Mouse (Mus musculus) forebrain, embryonic 16.5 days (tissue): ENCODE results near the gene Nr3c2. TPM values are rescaled to one million over a fixed set of nuclear protein-coding genes. Genes with fewer than 3 reads are reported as not detected.

Experiments
- ATAC-seq: fragments of 200-750 bp; cut with Nextera tagmentation; 2 replicates; pipeline ENCODE4 v1.8.0; 2017; ENCODE audit warnings: mild to moderate bottlenecking, moderate library complexity
- H3K27ac ChIP-seq: fragments of 300-500 bp; sonication (generic); 2 replicates; pipeline ENCODE4 v1.5.1; 2014; ENCODE audit warnings: low read length, control low read depth
- H3K27me3 ChIP-seq: fragments of 300-500 bp; sonication (generic); replicated peaks from 2 replicates; pipeline ENCODE4 v1.6.1; 2014; ENCODE audit warnings: low read length; ENCODE audit not compliant: control insufficient read depth, insufficient read depth
- H3K36me3 ChIP-seq: fragments of 300-500 bp; sonication (generic); 2 replicates; pipeline ENCODE4 v1.6.1; 2014; ENCODE audit not compliant: control insufficient read depth, insufficient read depth
- H3K4me1 ChIP-seq: fragments of 300-500 bp; sonication (generic); replicated peaks from 2 replicates; pipeline ENCODE4 v1.6.1; 2014; ENCODE audit warnings: low read length; ENCODE audit not compliant: control insufficient read depth, insufficient read depth
- H3K4me2 ChIP-seq: fragments of 300-500 bp; sonication (generic); 2 replicates; pipeline ENCODE4 v1.6.1; 2014; ENCODE audit warnings: mild to moderate bottlenecking, low read length, control low read depth
- H3K4me3 ChIP-seq: fragments of 300-500 bp; sonication (generic); replicated peaks from 2 replicates; pipeline ENCODE4 v1.5.1; 2014; ENCODE audit warnings: mild to moderate bottlenecking, low read length, control low read depth
- H3K9ac ChIP-seq: fragments of 300-500 bp; sonication (generic); replicated peaks from 2 replicates; pipeline ENCODE4 v1.6.1; 2014; ENCODE audit warnings: low read depth, low read length, control low read depth
- H3K9me3 ChIP-seq: fragments of 300-500 bp; sonication (generic); 2 replicates; pipeline ENCODE4 v1.6.1; 2016; ENCODE audit warnings: low read length; ENCODE audit not compliant: control insufficient read depth
- WGBS: fragments of 180-500 bp; shearing (Covaris S2); extraction: QIAGEN DNeasy Blood & Tissue Kit; methylation state at CpG from one replicate; pipeline ENCODE4 v1.1.7; 2014; 5-methylcytosine and 5-hydroxymethylcytosine counted together
- polyA plus RNA-seq: library from polyadenylated mRNA; unstranded; fragments of >200 nt; fragmentation: Nextera tagmentation; extraction: Ambion mirVana; gene quantifications from 2 replicates; pipeline ENCODE4 v1.2.1, GENCODE M21; 2015

The Nr3c2 gene
- polyA plus RNA-seq, 1 experiment from 2014 or later: 5.3 TPM

DNA sequence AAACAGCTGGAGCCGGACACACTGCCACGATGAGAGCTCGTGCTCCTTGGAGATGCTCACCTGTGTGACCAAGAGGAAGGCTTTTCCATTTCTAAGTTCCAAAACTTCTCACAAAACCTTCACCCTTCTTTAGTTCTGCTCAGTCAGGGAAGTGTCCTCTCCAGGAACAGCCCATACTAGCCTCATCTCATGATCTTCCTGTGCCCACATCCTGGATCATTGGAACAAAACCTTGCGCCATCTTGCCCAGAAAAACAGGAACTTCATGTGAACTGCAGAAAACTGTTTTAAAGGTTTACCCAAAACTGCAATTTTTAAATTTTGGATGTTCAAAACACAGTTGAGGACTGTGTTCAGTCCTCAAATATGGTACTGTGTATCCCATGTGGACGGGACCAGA, 142.0 kb downstream of the Nr3c2 start:
- H3K27ac ChIP-seq: no peak overlapping the region
- no peaks in the 10 kb centered on the region for H3K36me3 ChIP-seq
- no peaks in the 10 kb centered on the region for H3K27me3 ChIP-seq
- H3K4me1 ChIP-seq: no peaks in the 10 kb centered on the region
- no peaks in the 10 kb centered on the region for H3K9me3 ChIP-seq
- H3K4me2 ChIP-seq: no peak overlapping the region
- no peak for ATAC-seq
- WGBS: 92% methylated on average over 5 of the region's 5 CpGs
- no peak overlapping the region for H3K9ac ChIP-seq
- no peak overlapping the region for H3K4me3 ChIP-seq

DNA sequence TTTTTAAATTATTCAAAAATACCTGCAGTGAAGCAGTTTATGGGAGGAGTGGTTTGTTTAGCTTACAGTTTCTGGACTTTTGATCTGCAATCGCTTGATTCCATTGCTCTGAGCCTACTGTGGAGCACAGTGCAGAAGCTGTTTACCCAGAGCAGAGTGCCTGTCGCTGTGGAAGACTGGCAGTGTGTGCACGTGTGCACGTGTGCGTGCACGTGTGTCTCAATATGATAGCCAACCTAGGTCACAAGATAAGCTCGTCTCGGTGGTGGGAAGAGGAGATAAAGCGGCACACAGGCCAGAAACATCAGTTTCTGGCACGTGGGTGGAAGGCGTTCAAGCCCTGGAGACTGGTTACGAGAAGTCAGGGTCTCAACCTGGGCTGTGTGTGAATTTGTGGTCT, 145.6 kb downstream of the Nr3c2 start:
- no peaks in the 10 kb centered on the region for H3K36me3 ChIP-seq
- H3K4me3 ChIP-seq: no peak overlapping the region
- ATAC-seq: no peak
- WGBS: 93% methylated on average over 12 of the region's 12 CpGs
- H3K27ac ChIP-seq: no peak overlapping the region
- no peaks in the 10 kb centered on the region for H3K9me3 ChIP-seq
- H3K4me1 ChIP-seq: no peaks in the 10 kb centered on the region
- H3K9ac ChIP-seq: no peak overlapping the region
- H3K4me2 ChIP-seq: no peak overlapping the region
- no peaks in the 10 kb centered on the region for H3K27me3 ChIP-seq

DNA sequence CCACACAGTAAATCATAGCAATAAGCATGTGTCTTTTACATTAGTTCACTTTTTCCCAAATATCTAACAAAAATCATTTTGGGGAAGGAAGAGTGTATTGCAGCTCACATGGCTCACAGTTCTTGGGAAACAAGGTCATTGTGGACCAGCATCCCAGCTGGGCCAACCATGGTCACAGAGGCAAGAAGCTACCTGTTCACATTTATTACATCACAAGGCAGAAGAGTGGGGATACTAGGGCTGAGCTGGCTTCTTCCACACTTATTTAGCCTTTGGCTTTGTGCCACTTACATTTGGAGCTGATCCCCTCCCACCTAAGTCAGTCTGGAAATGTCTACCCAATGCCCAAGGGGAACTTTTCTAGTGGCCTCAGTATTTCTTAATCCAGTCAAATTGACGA, 146.5 kb downstream of the Nr3c2 start:
- Histone ChIP-seq H3K27ac (no peak overlapping the region), H3K4me3 (no peak overlapping the region), H3K36me3 (no peaks in the 10 kb centered on the region), H3K4me1 (no peaks in the 10 kb centered on the region), H3K27me3 (no peaks in the 10 kb centered on the region), H3K4me2 (no peak overlapping the region), H3K9me3 (no peaks in the 10 kb centered on the region), H3K9ac (no peak overlapping the region)
- WGBS: 88% methylated on average over 1 of the region's 1 CpGs
- ATAC-seq: no peak

DNA sequence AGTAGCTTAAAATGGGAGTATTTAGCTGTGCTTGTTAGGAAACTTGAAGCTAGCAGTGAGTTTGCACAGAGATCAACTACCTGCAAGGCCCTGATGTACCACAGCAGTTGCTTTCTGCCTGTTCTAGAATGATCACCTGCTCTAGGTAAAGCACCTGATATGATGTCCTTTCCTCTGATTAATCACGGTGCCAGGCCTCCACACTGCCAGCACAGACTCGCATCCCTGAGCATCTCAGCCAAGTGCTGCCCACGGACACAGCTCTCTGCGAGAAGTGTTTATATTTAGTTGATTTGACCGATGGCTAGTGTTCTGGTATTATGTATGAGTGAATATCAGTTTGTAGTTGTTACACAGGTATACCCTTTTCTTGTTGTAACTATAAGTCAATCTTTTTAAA, 147.0 kb downstream of the Nr3c2 start:
- Histone ChIP-seq H3K9ac (no peak overlapping the region), H3K27me3 (no peaks in the 10 kb centered on the region), H3K36me3 (no peaks in the 10 kb centered on the region), H3K9me3 (no peaks in the 10 kb centered on the region), H3K27ac (no peak overlapping the region), H3K4me3 (no peak overlapping the region), H3K4me2 (no peak overlapping the region), H3K4me1 (0 out of 2 replicates have a peak, but pooled peaks cover 1% of the 10 kb centered on the region)
- WGBS: 91% methylated on average over 5 of the region's 5 CpGs
- no peak for ATAC-seq

DNA sequence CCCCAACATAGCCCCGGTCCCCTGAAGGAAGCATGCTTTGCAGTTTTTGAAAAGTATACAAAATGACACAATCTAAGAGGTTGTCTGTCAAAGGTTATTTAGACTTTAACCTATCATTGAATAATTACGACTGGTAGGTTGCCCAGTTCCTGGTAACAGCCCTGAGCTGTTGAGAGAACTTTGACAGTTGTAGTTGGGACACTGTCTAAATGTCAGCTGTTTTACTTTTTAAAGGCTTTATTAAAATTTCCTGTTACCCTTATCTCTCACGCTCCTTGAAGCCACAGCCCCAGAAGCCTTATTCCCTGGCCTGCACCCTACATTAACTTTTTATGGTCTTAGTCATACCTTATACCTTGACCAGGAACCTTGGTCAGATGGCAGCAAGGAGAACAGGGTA, 147.5 kb downstream of the Nr3c2 start:
- no peak overlapping the region for H3K27ac ChIP-seq
- peaks cover 5% of the 10 kb centered on the region; the same call in 1 of the 2 replicates for H3K4me1 ChIP-seq
- H3K4me2 ChIP-seq: no peak overlapping the region
- no peaks in the 10 kb centered on the region for H3K36me3 ChIP-seq
- no peak for ATAC-seq
- no peak overlapping the region for H3K9ac ChIP-seq
- H3K4me3 ChIP-seq: no peak overlapping the region
- WGBS: 80% methylated on average over 3 of the region's 3 CpGs
- H3K9me3 ChIP-seq: no peaks in the 10 kb centered on the region
- H3K27me3 ChIP-seq: no peaks in the 10 kb centered on the region

DNA sequence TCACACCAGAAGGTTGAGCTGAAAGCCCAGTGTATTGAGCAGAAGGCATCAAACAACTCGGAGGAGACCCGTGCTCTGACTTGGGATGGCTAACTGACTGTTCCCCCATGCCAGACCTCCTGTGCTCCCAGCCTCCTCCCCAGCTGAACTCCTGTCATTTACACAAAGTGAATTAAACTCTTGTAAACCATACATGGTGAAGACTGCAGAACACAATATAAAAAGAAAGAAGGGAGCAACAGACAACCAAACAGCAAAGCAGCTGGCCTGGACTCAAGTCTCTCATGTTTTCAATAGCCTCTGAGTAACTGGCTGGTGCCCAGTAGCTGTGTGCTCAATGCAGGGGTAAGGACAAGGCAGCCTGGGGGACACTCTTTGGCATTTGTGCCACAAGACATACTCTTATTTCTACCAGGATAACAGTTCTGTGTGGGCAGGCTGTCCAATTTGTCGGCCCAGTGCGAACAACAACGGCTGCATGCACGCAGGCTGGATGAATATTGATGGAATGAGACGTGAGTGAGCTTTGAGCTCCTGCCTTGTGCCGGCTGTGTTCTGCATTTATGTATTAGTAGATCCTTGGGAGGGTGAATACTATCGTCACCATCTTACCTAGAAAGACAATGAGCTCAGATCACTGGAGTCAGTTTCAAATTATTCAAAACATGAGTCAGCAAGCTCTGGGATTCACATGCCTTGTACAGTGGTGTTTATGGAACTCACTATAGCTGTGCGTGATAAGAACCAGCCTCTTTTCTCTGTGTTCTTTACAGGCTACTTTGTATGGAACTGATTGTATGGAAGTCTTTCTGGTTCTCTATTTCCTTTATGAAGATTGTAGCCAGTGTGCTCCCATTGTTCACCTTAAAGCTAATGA, 152.4 kb downstream of the Nr3c2 start:
- no peak overlapping the region for H3K9ac ChIP-seq
- no peaks in the 10 kb centered on the region for H3K36me3 ChIP-seq
- H3K4me1 ChIP-seq: peaks cover 8% of the 10 kb centered on the region; the same call in 1 of the 2 replicates
- no peaks in the 10 kb centered on the region for H3K27me3 ChIP-seq
- 34% methylated on average over 10 of the region's 10 CpGs for WGBS
- no peaks in the 10 kb centered on the region for H3K9me3 ChIP-seq
- 0 out of 2 replicates have a peak overlapping the region, but pooled peaks have one; percentile 18 for H3K4me2 ChIP-seq
- H3K27ac ChIP-seq: no peak overlapping the region
- peak; percentile 84 for ATAC-seq
- H3K4me3 ChIP-seq: no peak overlapping the region

DNA sequence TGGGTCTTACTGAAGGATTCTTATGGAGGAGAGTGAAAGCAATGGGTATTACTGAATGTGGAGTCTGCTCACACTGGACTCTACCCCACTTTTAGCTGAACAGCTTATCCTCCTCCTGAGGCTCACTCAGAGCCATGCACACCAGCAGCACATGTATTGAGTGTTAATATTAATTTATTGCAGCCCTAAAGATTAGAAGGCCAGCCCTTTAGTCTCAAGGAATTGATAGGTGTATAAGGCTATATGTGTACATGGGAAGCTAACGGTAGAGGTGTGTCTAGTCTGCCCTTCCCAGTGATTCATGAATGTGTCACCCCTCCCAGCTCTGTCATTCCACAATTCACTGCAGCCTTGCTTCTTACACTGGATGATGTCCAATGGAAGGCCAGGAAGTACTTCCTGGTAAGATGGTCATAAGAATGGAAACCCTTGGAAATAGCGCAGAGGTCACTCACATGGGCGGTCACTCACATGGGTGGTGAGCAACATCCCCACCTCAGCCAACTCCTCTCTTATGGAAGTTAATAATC, 156.3 kb downstream of the Nr3c2 start:
- 94% methylated on average over 3 of the region's 3 CpGs for WGBS
- Histone ChIP-seq H3K4me3 (no peak overlapping the region), H3K4me2 (no peak overlapping the region), H3K27ac (no peak overlapping the region), H3K4me1 (peaks cover 8% of the 10 kb centered on the region; the same call in 1 of the 2 replicates), H3K9me3 (no peaks in the 10 kb centered on the region), H3K36me3 (no peaks in the 10 kb centered on the region), H3K27me3 (no peaks in the 10 kb centered on the region), H3K9ac (no peak overlapping the region)
- ATAC-seq: no peak

DNA sequence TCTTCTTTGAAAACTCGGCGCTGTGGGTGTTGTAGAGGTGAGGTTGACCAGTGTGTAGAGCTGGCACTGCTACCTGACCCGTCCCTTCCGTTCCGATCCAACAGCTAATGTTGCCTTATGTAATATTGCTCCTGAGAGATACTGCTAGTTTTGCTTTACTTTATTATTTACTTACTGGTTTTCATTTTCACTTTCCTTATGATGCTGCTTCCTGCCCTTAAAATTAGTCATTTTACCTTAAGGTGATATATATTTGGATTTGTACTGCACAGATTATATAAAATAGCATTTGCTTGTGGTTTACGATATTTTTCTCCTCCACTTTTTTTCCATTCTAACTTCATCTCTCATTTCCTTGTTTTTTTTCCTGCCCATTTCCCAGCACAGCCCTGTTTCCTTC, 157.6 kb downstream of the Nr3c2 start:
- no peak overlapping the region for H3K9ac ChIP-seq
- WGBS: 92% methylated on average over 6 of the region's 6 CpGs

DNA sequence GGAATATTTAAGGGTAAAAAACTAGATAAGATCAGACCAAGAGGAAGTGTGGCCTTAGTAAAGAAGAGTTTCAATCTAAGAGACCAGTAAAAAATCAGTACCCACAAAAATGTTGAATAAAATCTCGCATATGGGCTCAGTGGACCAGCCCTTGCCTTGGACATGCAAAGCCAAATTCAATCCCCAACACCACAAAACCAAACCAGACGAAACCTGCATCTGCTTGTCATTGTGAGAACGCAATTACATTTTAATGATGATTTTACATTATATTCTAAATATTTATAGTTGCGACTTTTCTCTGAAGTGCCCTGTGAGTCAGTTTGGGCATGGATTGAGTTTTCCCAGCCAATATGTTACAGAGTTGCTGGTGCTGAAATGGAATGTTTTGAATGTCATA, 183.4 kb downstream of the Nr3c2 start:
- no peak for ATAC-seq
- 90% methylated on average over 4 of the region's 4 CpGs for WGBS
- no peaks in the 10 kb centered on the region for H3K9me3 ChIP-seq
- no peak overlapping the region for H3K9ac ChIP-seq
- H3K27me3 ChIP-seq: no peaks in the 10 kb centered on the region
- H3K36me3 ChIP-seq: no peaks in the 10 kb centered on the region
- H3K4me2 ChIP-seq: no peak overlapping the region
- no peak overlapping the region for H3K27ac ChIP-seq
- no peak overlapping the region for H3K4me3 ChIP-seq
- H3K4me1 ChIP-seq: peaks cover 5% of the 10 kb centered on the region; the same call in 1 of the 2 replicates

More for the DNA sequence above, 157.6 kb downstream of the Nr3c2 start:
- Histone ChIP-seq H3K4me3 (no peak overlapping the region), H3K4me2 (no peak overlapping the region), H3K36me3 (no peaks in the 10 kb centered on the region), H3K9me3 (no peaks in the 10 kb centered on the region), H3K27me3 (no peaks in the 10 kb centered on the region), H3K27ac (no peak overlapping the region), H3K4me1 (peaks cover 2% of the 10 kb centered on the region; the same call in 1 of the 2 replicates)
- no peak for ATAC-seq
